Mouse (Mus musculus) bone marrow macrophage, adult 2 months (primary cell): ENCODE measurements at regions not wholly inside any gene's neighbourhood (a gene's known extent, or its start where the extent isn't known, plus 50 kb on each side); places are given as distances from the start of the nearest gene placed in this dataset.

Experiments used
- CTCF ChIP-seq: IDR thresholded peaks from 2 replicates; pipeline ENCODE4 v1.5.1; 2012; ENCODE audit warnings: low read depth, mild to moderate bottlenecking, low read length, moderate library complexity
- POLR2A ChIP-seq: IDR thresholded peaks from 2 replicates; pipeline ENCODE4 v1.6.1; 2012; ENCODE audit warnings: mild to moderate bottlenecking, low read depth, low read length, borderline replicate concordance

DNA sequence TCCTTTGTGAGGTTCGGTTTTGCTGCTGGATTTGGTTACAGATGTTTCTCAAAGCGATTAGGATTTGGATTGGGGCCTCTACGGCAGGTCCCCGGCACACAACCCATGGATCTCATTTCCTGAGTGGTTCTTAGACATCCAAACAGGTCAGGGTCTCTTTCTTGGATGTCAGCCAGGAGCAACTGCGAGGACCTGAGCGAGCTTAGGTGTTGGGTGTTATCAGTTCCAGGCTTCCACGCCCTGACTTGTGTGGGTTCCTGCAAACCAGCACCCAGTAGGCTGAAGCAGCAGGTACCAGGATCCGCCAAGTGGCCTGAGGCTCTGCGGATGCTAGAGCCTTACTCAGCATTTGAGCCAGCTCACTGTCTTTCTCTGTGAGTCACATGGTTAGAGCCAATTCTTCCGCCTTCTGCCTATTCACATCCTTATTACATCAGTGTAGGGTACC is 146.5 kb upstream of the Ccdc54 start:
- TF ChIP-seq CTCF (no peak), POLR2A (no peak)
